23 mouse cellular contexts compared by ENCODE assay signal in the genomic region with DNA sequence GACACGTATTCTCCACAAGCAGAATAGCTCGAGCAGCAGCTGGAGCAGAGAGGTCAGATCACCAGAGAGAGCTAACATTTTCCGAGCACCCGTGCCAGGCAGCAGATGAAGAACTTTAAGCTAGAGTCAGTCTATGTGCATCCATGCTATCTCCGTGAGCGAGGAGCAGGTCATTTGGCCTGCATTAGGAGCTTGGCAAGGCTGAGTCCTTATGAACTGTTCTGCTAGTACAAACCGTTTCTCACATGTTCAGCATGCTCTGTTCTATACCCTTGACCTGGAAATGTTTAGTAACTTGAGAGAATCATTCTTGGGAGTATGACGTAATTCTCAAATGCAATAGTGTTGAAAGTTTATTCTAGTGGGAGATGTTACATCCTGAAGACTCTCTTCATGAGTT. TPM values are rescaled to one million over a fixed set of nuclear protein-coding genes. Genes with fewer than 3 reads are reported as not detected.
DNase-seq lines count a peak whose midpoint lies in the region; ATAC-seq and TF ChIP-seq lines count a peak whose summit lies in the region.
"Had no signal": no experiment of that assay in that cellular context is flagged by ENCODE, and none has a peak within 500 bp of the region (broad histone marks: within the 10 kb centered on the region; RNA-seq: fewer than 3 reads in every experiment).

No protein-coding gene starts in this region.

- no peak for TF ChIP-seq EP300 in liver, postnatal 0 days (IDR thresholded peaks at IDR 0.05; ENCODE audit: low read depth)

- no peaks in the 10 kb centered on the region for H3K79me2 ChIP-seq in liver, adult 2 months (ENCODE audit: control insufficient read depth, insufficient read depth, low read length)

- ATAC-seq in liver, postnatal 0 days: peak; percentile 64
- ATAC-seq in liver, embryonic 12.5 days: no peak
- ATAC-seq: CD4-positive, CD25-positive, alpha-beta regulatory T cell, adult 4 months; forebrain, embryonic 13.5 days; forebrain, embryonic 15.5 days; forebrain, postnatal 0 days had no signal

- no peak overlapping the region for H3K4me3 ChIP-seq in liver, adult 2 months (ENCODE audit: insufficient read depth, low read depth, low read length)
- H3K4me3 ChIP-seq in liver, postnatal 0 days (ENCODE audit: low read depth, low read length): no peak overlapping the region
- no peak overlapping the region for H3K4me3 ChIP-seq in liver, embryonic 12.5 days
- H3K4me3 ChIP-seq: embryonic facial prominence, embryonic 10.5 days; embryonic facial prominence, embryonic 12.5 days; forebrain, embryonic 13.5 days; forebrain, embryonic 15.5 days had no signal

- H3K36me3 ChIP-seq in liver, adult 2 months (ENCODE audit: control insufficient read depth, insufficient read depth, low read length): no peaks in the 10 kb centered on the region
- no peaks in the 10 kb centered on the region for H3K36me3 ChIP-seq in liver, postnatal 0 days (replicated peaks; ENCODE audit: insufficient read depth, low read length)
- no peaks in the 10 kb centered on the region for H3K36me3 ChIP-seq in liver, embryonic 12.5 days
- H3K36me3 ChIP-seq: embryonic facial prominence, embryonic 10.5 days; embryonic facial prominence, embryonic 12.5 days; forebrain, embryonic 15.5 days; G1E had no signal

- WGBS in liver, adult 2 months: 17% methylated on average over 8 of the region's 8 CpGs
- 57% methylated on average over 8 of the region's 8 CpGs for WGBS in liver, postnatal 0 days (ENCODE audit: insufficient replicate concordance)
- 53% methylated on average over 8 of the region's 8 CpGs for WGBS in liver, embryonic 12.5 days (ENCODE audit: insufficient replicate concordance)

- peaks cover 5% of the 10 kb centered on the region; the same call in 1 of the 2 replicates for H3K4me1 ChIP-seq in liver, adult 2 months (ENCODE audit: control insufficient read depth, insufficient read depth, low read length)
- peaks cover 14% of the 10 kb centered on the region; the same call in 1 of the 2 replicates for H3K4me1 ChIP-seq in liver, postnatal 0 days (ENCODE audit: insufficient read depth)
- no peaks in the 10 kb centered on the region for H3K4me1 ChIP-seq in liver, embryonic 12.5 days
- H3K4me1 ChIP-seq: embryonic facial prominence, embryonic 10.5 days; embryonic facial prominence, embryonic 12.5 days; forebrain, embryonic 13.5 days; forebrain, embryonic 15.5 days had no signal

- TF ChIP-seq POLR2A in liver, adult 2 months (IDR thresholded peaks at IDR 0.05; ENCODE audit: extremely low read depth, insufficient read depth, low read length): no peak

- no peaks in the 10 kb centered on the region for H3K9me3 ChIP-seq in liver, postnatal 0 days (ENCODE audit: low read length)
- H3K9me3 ChIP-seq in liver, embryonic 12.5 days (replicated peaks): no peaks in the 10 kb centered on the region
- H3K9me3 ChIP-seq: embryonic facial prominence, embryonic 10.5 days; embryonic facial prominence, embryonic 12.5 days; forebrain, embryonic 13.5 days; forebrain, embryonic 15.5 days; G1E had no signal

- H3K4me2 ChIP-seq in liver, postnatal 0 days (ENCODE audit: low read depth, low read length): no peak overlapping the region
- H3K4me2 ChIP-seq in liver, embryonic 12.5 days: no peak overlapping the region
- H3K4me2 ChIP-seq: embryonic facial prominence, embryonic 12.5 days; forebrain, embryonic 13.5 days; forebrain, embryonic 15.5 days had no signal

- no peaks in the 10 kb centered on the region for H3K27me3 ChIP-seq in liver, adult 2 months (ENCODE audit: control insufficient read depth, insufficient read depth, low read length)
- H3K27me3 ChIP-seq in liver, postnatal 0 days (ENCODE audit: insufficient read depth, low read length): no peaks in the 10 kb centered on the region
- no peaks in the 10 kb centered on the region for H3K27me3 ChIP-seq in liver, embryonic 12.5 days (replicated peaks)
- H3K27me3 ChIP-seq: CH12.LX; embryonic facial prominence, embryonic 12.5 days; forebrain, embryonic 13.5 days; forebrain, embryonic 15.5 days had no signal

- no peak overlapping the region for H3K9ac ChIP-seq in liver, adult 2 months (ENCODE audit: low read depth, low read length)
- H3K9ac ChIP-seq in liver, postnatal 0 days (replicated peaks): no peak overlapping the region
- H3K9ac ChIP-seq in liver, embryonic 12.5 days: no peak overlapping the region
- H3K9ac ChIP-seq: embryonic facial prominence, embryonic 12.5 days; forebrain, embryonic 13.5 days; forebrain, embryonic 15.5 days; forebrain, postnatal 0 days had no signal

- TF ChIP-seq CTCF in liver, adult 2 months (IDR thresholded peaks at IDR 0.05; ENCODE audit: low read depth, low read length): no peak
- TF ChIP-seq CTCF in liver, postnatal 0 days (IDR thresholded peaks at IDR 0.05; ENCODE audit: low read depth): no peak

- DNase-seq in adrenal gland, adult 2 months: peak; percentile 21
- no peak for DNase-seq in adrenal gland, postnatal 4 days (ENCODE audit: low spot score in 2 of 2)
- peak; percentile 77 for DNase-seq in liver, adult 2 months (ENCODE audit: extremely low read depth, low read depth, low spot score)
- DNase-seq in liver (no peak), NIH3T3 (ENCODE audit: low read depth) (peak; percentile 71)
- no peak for DNase-seq in liver, postnatal 0 days
- DNase-seq in heart, adult 8-10 months (ENCODE audit: low spot score): no peak
- DNase-seq: adrenal gland, postnatal 14 days; B cell, adult 2 months; cerebellum, adult 11-12 months; cerebellum, adult 2 months; cerebellum, adult 9-10 months; cerebellum, postnatal 10 days; cerebellum, postnatal 25 days; forebrain, postnatal 0 days had no signal

- H3K27ac ChIP-seq in liver, adult 2 months (replicated peaks; ENCODE audit: insufficient read depth, low read depth, low read length): no peak overlapping the region
- H3K27ac ChIP-seq in liver, postnatal 0 days (ENCODE audit: low read depth): peak overlapping the region; percentile 55
- H3K27ac ChIP-seq in liver, embryonic 12.5 days: no peak overlapping the region
- H3K27ac ChIP-seq: embryonic facial prominence, embryonic 10.5 days; embryonic facial prominence, embryonic 12.5 days; forebrain, embryonic 13.5 days; forebrain, embryonic 15.5 days had no signal

RNA-seq across cellular contexts. Expression of a gene that starts 28.3 kb away (rescaled TPM):
- under 1 TPM; 0.20 to 0.93 TPM for total RNA-seq in adrenal gland, adult 2 months (2021)
- 2.1 and 5.4 TPM in 2 replicates for polyA plus RNA-seq in adrenal gland, adult 2 months (2012; rRNA removed)
- total RNA-seq in adrenal gland, postnatal 4 days (2021): 1 to 10 TPM in 1 of 2 experiments, under 1 TPM in 1; 0.81 to 1.3 TPM
- 22.8 and 62.7 TPM in 2 replicates for total RNA-seq in liver, adult 2 months (2014; rRNA removed)
- 31.1 and 47.9 TPM in 2 replicates for polyA plus RNA-seq in liver, adult 2 months (2012; rRNA removed)
- 11.0 and 12.7 TPM in 2 replicates for polyA plus RNA-seq in liver, postnatal 0 days (2015; fragmentation: Nextera tagmentation; extraction: Ambion mirVana)
- 1.6 and 2.3 TPM in 2 replicates for polyA plus RNA-seq in liver, embryonic 12.5 days (2016; fragmentation: Nextera tagmentation; extraction: Ambion mirVana)
- 1 to 10 TPM in 2 of 4 experiments, under 1 TPM in 2; 0.46 to 1.4 (median 0.90) TPM for total RNA-seq in heart, adult 8-10 months (2022)
- polyA plus RNA-seq: CD4-positive, CD25-positive, alpha-beta regulatory T cell, adult 4 months; G1E had no signal

RNA-seq across cellular contexts. Expression of a gene that starts 38.9 kb away (rescaled TPM):
- total RNA-seq in adrenal gland, adult 2 months (2021): 10 to 100 TPM; 52.3 to 62.6 TPM
- polyA plus RNA-seq in adrenal gland, adult 2 months (2012; rRNA removed): 67.8 and 70.8 TPM in 2 replicates
- 10 to 100 TPM; 71.4 to 80.2 TPM for total RNA-seq in adrenal gland, postnatal 4 days (2021)
- 86.1 and 99.3 TPM in 2 replicates for total RNA-seq in liver, adult 2 months (2014; rRNA removed)
- polyA plus RNA-seq in liver, adult 2 months (2012; rRNA removed): 60.3 and 66.1 TPM in 2 replicates
- 25.2 and 29.6 TPM in 2 replicates for polyA plus RNA-seq in liver, postnatal 0 days (2015; fragmentation: Nextera tagmentation; extraction: Ambion mirVana)
- 29.8 and 30.0 TPM in 2 replicates for polyA plus RNA-seq in liver, embryonic 12.5 days (2016; fragmentation: Nextera tagmentation; extraction: Ambion mirVana)
- 10 to 100 TPM; 21.8 to 30.5 (median 26.6) TPM for total RNA-seq in heart, adult 8-10 months (2022)

Comparison
In these comparisons a context has a peak if more than half of its experiments do, and no peak if none do; other contexts are left out.
1. DNase-seq: peak in adrenal gland, adult 2 months (single experiment), liver, adult 2 months (single experiment) and NIH3T3 (single experiment); none in adrenal gland, postnatal 4 days (0 of 2), liver (single experiment), liver, postnatal 0 days (single experiment) and heart, adult 8-10 months (single experiment).